Mouse (Mus musculus): ENCODE results near the gene Car14. TPM values are rescaled to one million over a fixed set of nuclear protein-coding genes. Genes with fewer than 3 reads are reported as not detected.
"Not testable (repeated sequence)": the region's sequence is repeated elsewhere in the genome, so short reads cannot be mapped to it uniquely, and the experiment has no call there.

The Car14 gene
- total RNA-seq, 2 experiments from 2014 or later = 6.0 to 7.8 TPM

- DNase-seq (ENCODE audit: low spot score in 2 of 2) = not testable (repeated sequence)
These were observed 47.4 kb downstream of the Car14 start for GRCm38 (mm10) chr3:95857050-95857449.

DNA sequence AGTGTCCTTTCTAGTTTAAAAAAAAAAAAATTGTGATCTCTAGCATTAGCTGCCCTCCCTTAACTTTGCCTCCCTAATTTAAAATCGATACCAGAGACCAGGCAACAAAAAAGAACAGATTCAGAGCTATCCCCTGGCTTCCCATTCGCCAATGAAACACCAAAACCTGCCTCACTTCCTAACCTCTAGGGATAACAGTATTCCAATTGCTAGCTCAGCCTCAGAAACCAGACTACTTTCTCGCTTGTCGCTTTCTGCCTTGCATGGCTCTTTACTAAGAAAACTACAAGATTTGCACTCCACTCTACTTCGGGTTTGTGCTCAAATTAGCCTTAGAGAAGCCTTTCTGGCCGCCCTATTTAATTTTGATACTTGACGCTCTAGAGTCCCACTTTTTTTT is 48.4 kb downstream of the Car14 start:
- DNase-seq (ENCODE audit: low spot score in 2 of 2) = no peak

GRCm38 (mm10) chr3:95855502-95856089 is 48.9 kb downstream of the Car14 start, which contains the start of gene Prpf3:
Prpf3 (minus strand) TSS chr3:95855885.
- DNase-seq (ENCODE audit: low spot score in 2 of 2) = peak; percentile 94 to 96

DNA sequence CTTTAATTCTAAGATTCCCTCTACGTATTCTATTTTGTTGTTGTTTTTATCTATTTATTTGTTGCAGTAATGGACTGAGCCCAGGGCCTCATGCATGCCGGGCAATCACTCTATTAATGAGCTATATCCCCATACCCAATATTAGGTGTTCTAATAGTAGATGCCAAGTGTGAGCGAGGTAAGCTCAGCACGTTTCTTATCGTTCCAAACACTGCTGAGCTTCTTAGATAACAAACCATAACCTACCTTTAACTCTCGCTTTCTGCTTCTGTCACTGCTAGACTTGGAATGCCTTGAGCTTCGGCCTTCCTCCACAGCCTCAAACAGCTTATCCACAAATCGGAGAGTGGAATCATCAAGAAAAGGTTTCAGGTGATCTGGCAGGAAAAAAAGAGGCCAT is 53.2 kb downstream of the Car14 start:
- no peak for DNase-seq (ENCODE audit: low spot score in 2 of 2)

- DNase-seq (ENCODE audit: low spot score in 2 of 2) = no peak
These were observed 53.9 kb downstream of the Car14 start for GRCm38 (mm10) chr3:95850611-95851010.

Other genes starting within 250 kb of the Car14 start
- 10 to 100 TPM; 59.7 to 64.1 TPM for gene Mcl1, start 245.9 kb downstream of the Car14 start, total RNA-seq (2021)
- gene Adamtsl4, start 216.8 kb downstream of the Car14 start, total RNA-seq (2021) = 1 to 10 TPM; 4.4 to 8.2 TPM
- 10 to 100 TPM; 11.2 to 14.2 TPM for gene Ecm1, start 165.1 kb downstream of the Car14 start, total RNA-seq (2021)
- gene Tars2, start 144.5 kb downstream of the Car14 start, total RNA-seq (2021) = 10 to 100 TPM; 37.1 to 39.4 TPM
- gene Rprd2, start 85.8 kb downstream of the Car14 start, total RNA-seq (2021) = 10 to 100 TPM; 64.4 to 64.7 TPM
- gene Prpf3, start 48.8 kb downstream of the Car14 start, total RNA-seq (2021) = 10 to 100 TPM; 30.1 to 32.8 TPM
- 100 to 1,000 TPM; 163 to 166 TPM for gene Mrps21, start 33.2 kb downstream of the Car14 start, total RNA-seq (2021)
- gene Ciart, start 22.4 kb downstream of the Car14 start, total RNA-seq (2021) = 10 to 100 TPM; 10.0 to 17.0 TPM
- gene BC028528, start 12.7 kb downstream of the Car14 start, total RNA-seq (2021) = 1 to 10 TPM; 3.6 to 6.3 TPM
- 10 to 100 TPM; 62.7 to 64.4 TPM for gene Aph1a, start 10.7 kb downstream of the Car14 start, total RNA-seq (2021)
- 100 to 1,000 TPM in 1 of 2 experiments, 10 to 100 TPM in 1; 95.1 to 109 TPM for gene Anp32e, start 24.6 kb upstream of the Car14 start, total RNA-seq (2021)
- gene Plekho1, start 91.3 kb upstream of the Car14 start, total RNA-seq (2021) = 10 to 100 TPM; 73.6 to 81.9 TPM
- 10 to 100 TPM; 46.4 to 46.7 TPM for gene Vps45, start 153.8 kb upstream of the Car14 start, total RNA-seq (2021)
- gene Otud7b, start 199.8 kb upstream of the Car14 start, total RNA-seq (2021) = 10 to 100 TPM; 37.0 to 38.1 TPM